Mouse (Mus musculus): ENCODE data around the gene Prkar1b.
A peak's percentile ranks its signal among the peaks of the same experiment; 100 is the strongest.

Prkar1b gene

DNA sequence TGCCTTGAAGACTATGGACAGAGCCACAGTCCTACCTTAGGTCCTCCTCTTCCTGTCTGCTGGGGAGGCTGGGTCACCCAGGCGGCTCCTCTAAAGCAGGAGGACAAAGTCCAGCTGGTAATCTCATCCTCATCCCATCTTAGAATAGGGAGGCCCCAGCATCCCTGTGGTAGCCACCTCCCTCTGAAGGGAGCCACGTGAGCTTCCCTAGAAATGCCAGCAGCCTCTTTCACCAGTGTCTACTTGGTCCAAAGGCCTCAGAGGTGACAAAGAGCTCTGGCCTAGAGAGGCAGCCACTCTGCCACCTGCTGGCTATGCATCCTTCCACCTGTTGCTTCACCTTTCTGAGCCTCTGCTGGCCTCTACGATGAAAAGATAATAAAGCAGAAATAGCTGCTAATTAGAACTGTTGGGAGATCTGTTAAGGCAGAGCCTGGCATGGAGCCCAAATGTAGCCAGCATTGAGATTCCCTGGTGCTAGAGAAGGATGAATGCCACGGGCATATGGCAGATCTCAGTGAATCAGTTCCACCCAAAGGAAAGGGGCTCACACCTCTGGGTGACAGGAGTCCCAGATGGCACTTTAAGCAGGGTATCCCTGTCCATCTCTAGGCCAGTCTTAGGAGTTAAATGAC lies 142.5 kb downstream of the Prkar1b start:
- DNase-seq (ENCODE audit: extremely low spot score, low spot score), result no peak

DNA sequence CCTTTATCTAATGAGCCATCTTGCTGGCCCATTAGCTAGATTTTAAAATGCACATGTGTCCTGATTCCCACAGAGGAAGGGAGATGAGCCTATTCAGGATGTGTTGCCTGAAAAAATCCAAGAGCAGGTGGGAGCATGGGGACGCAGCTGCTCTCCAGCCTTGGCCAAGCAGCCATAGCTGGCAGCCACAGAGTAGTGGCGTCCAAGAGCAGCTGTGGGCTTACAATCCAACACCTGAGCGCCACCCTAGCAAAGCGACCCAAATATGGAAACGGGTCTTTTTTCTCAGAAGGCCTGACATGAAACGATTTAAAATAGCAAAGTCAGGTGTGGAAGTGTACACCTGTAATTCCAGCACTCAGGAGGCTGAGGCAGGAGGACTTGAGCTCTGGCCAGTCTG lies 145.2 kb downstream of the Prkar1b start:
- DNase-seq (ENCODE audit: extremely low spot score, low spot score), result no peak

GRCm38 (mm10) chr5:138999716-139000115 lies 150.1 kb downstream of the Prkar1b start:
- DNase-seq (ENCODE audit: extremely low spot score, low spot score), result no peak

GRCm38 (mm10) chr5:138997936-138998580 lies 151.7 kb downstream of the Prkar1b start:
- peak; percentile 46 for DNase-seq (ENCODE audit: extremely low spot score, low spot score)

DNA sequence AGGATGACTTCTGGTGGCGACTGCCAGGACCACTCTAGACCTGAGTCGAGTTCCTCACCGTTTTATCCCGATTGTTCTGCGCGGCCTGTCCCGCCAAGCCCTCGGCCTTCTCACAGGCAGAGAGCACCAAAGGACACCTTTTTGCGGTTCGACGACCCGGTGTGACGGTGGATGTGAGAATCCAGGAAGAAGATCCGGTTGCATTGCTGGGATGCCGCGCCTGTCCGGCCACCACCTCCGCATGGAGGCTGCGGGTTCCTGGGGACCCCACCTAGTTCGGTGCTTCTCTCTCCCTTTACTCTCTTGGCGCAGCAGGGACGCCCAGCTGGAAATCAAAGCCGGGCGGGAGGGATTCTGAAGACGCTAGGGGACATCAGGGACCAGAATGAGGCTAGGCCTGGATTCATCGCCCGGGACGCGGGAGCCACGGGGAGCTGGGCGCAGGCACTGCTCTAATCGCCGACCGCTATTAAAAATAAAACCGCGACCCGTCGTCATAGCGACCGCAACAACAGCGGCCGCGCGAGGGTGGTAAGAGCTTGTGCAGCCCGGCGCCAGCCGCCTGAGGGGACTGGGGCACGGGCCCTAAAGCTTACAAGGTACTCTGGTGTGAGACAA lies 152.5 kb downstream of the Prkar1b start, which contains the start of gene Pdgfa:
TSS of gene Pdgfa (minus strand) at position 200 of the 618 bp plus-strand sequence.
- DNase-seq (ENCODE audit: extremely low spot score, low spot score), result peak; percentile 81

DNA sequence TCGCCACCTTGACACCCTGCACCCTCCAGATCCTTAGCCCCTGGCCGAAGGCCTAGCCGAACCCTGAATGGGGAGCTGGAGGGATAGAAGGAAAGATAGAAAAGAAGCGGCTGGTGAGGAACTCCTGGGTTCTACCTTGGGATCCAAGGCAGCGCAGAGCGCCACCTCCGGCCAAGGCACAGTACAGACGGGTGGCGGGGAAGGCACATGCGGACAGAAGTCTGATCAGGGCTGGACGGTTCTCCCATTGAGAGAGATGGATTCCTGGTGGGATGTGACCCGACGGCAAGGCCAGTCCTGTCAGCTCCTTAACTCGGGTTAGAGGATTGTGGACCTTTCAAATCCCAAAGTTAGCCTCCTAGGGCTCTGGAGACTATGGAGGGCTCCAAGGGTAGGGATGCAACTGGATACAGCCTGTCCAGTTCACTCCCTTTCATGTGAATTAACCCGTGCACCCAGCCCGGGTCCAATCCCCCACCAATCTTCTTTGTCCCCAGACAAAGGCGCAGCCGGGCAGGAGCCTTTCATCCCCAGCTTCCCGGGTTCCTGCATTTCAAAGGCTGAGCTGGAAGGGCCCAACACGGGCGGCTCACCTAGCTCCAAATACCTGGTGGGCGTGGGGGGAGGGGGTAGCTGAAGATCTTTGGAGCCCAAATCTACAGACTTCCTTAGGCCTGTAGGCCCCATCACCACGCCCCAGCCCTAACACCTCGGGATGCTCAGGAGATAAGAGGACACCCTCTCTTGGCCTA lies 153.3 kb downstream of the Prkar1b start:
- DNase-seq (ENCODE audit: extremely low spot score, low spot score), result no peak

DNA sequence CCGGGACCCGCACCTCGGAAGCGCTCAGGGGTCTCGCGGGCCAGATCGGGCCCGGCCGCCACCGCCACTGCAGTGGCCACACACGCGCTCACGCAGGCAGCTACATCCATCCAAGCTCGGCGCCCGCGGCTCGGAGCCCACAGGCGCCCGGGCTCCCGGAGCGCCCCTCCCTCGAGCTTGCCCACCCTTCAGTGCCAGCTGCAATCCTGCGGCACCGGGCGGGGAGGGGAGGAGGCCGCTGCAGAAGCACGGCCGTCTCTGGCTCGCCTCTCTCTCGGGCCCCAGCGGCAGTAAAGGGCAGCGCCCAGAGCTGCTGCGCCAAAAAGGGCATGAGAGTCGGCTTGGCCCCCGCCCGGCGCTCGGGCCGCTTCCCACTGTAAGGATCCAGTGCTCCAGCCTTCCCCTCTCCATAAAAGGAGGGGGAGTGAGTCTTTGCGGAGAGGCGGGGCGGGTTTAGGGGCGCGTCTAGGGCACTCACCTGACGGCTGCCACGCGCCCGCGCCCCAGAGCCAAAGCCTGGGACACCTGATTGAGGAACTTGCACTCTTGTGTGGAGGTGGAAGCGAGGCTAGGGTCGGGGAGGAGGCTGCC lies 154.0 kb downstream of the Prkar1b start:
- DNase-seq (ENCODE audit: extremely low spot score, low spot score), result peak; percentile 76

- DNase-seq (ENCODE audit: extremely low spot score, low spot score), result peak; percentile 76
Observed at GRCm38 (mm10) chr5:138994786-138995720, 154.7 kb downstream of the Prkar1b start.

DNA sequence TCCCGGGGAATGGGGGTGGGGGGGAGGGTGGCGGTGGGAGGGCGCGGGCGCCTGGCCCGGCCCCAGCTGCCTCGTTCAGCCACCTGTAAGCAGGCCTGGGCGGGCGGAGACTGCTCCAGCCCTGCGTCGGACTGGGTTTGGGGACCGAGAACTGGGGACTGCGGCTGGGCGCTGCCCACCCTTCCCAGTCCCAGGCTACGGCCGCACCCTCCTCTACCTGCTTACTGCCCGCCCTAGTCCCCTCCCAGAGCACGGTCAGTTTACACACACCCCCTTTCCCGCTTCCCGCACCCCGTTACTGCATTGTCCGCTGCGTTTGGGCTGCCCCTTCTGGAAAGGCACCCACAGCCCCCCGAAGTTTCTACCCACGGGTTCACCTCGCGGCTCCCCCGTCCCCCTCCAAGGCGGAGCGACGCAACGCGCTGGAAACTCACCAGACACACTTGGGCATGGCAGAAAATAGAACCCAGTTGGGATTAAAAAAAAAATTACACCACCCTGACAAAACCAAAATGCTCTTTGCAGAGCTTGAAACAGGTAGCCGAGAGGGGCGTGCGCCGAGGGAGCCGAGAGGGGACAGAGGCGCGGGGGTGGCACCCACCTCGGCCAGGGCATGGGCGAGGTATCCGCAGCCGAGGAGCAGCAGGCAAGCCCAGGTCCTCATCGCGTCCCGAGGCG lies 155.6 kb downstream of the Prkar1b start:
- no peak for DNase-seq (ENCODE audit: extremely low spot score, low spot score)

GRCm38 (mm10) chr5:138993371-138994107 lies 156.3 kb downstream of the Prkar1b start:
- DNase-seq (ENCODE audit: extremely low spot score, low spot score), result peak; percentile 57

DNA sequence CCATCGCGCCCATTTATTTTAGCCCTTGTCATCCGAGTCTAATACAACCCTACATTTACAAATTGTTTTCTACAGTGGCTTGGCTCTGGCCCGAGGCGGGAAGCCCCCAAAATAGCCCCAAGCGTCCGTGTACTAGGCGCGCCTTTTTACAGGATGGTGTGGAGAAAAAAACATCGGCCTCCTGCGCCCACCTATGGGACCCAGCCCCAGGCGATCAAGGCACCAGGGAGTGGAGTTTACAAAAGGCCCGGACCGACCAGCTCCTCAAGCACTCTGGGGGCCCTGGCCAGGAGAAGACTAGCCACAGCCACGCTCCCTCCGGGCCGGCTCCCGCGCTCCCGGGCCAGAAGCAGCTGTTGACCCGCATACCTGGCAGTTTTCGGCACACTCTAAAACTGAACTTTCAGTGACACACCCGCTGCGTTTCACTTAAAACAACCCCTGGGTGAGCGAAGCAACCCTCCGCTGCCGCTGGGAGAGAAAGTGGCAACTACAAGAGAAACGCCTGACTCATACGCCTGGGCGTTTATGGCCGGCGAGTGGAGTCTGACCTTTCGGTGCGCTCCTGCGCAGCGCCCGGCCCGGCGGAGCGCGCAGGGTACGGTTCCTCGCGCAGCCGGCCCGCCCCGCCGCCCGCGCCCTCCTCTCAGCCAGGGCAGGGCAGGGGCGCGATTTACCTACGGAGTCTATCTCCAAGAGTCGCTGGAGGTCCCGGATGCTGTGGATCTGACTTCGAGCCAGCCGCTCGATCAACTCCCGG lies 157.0 kb downstream of the Prkar1b start:
- peak; percentile 60 for DNase-seq (ENCODE audit: extremely low spot score, low spot score)

- peak; percentile 22 for DNase-seq (ENCODE audit: extremely low spot score, low spot score)
Observed at GRCm38 (mm10) chr5:138991734-138992133, 158.1 kb downstream of the Prkar1b start.

- DNase-seq (ENCODE audit: extremely low spot score, low spot score), result no peak
Observed at GRCm38 (mm10) chr5:138990659-138991380, 159.0 kb downstream of the Prkar1b start.

- no peak for DNase-seq (ENCODE audit: extremely low spot score, low spot score)
Observed at GRCm38 (mm10) chr5:138989567-138989966, 160.2 kb downstream of the Prkar1b start.

DNA sequence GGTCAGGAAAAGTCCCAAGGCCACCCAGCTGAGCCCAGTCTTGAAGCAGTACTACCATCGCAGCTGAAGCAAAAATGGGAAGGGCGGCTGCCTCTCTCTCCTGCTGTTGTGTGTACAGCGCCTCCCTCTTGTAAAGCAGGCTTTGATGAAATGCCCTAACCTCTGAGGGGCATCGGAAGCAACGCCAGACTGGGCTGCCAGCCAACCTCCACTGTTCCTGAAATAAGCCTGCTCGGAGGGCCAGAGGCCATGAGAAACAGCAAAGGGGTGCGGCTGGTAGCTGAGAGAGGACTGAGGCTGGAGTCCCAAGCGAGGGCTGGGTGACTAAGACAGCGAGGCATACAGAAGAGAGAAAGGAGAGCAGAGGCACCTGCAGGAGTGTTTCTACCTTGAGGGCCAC lies 161.0 kb downstream of the Prkar1b start:
- no peak for DNase-seq (ENCODE audit: extremely low spot score, low spot score)

- no peak for DNase-seq (ENCODE audit: extremely low spot score, low spot score)
Observed at GRCm38 (mm10) chr5:138987994-138988393, 161.8 kb downstream of the Prkar1b start.

- DNase-seq (ENCODE audit: extremely low spot score, low spot score), result no peak
Observed at GRCm38 (mm10) chr5:138981921-138982320, 167.9 kb downstream of the Prkar1b start.

DNA sequence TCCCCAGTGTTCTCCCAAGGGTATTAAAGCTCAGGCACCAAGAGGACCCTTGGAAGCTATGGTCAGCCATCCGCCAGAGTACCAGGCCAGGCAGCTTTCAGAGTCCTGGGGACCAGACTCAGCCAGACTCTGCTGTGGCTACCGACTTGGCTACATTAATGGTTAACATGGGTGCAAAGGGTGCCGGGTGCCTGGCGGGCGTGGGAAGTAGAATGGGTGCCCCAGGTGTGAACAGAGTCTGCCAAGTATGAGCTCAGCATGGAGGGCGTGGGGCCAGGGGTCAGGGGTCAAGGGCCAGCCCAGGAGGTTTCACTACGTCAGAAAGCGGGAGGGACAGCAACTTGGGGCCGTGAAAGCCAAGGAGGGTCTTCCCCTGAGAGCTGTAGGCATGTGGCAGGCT lies 169.2 kb downstream of the Prkar1b start:
- DNase-seq (ENCODE audit: extremely low spot score, low spot score), result no peak
